Mouse (Mus musculus) lung, embryonic 14.5 days (tissue): ENCODE results near the gene Tmem211. TPM values are rescaled to one million over a fixed set of nuclear protein-coding genes. Genes with fewer than 3 reads are reported as not detected.

Source experiments
- ATAC-seq: fragments of 200-750 bp; cut with Nextera tagmentation; 2 replicates; pipeline ENCODE4 v1.8.0; 2017; ENCODE audit warnings: mild to moderate bottlenecking, moderate TSS enrichment, moderate library complexity; ENCODE audit not compliant: insufficient read depth
- DNase-seq: peaks from one replicate; pipeline ENCODE4 v3.0.0-alpha.2; 2015
- H3K27ac ChIP-seq: fragments of 300-500 bp; sonication (generic); 2 replicates; pipeline ENCODE4 v1.5.1; 2014; ENCODE audit warnings: low read depth, mild to moderate bottlenecking, moderate library complexity
- H3K27me3 ChIP-seq: fragments of 300-500 bp; sonication (generic); 2 replicates; pipeline ENCODE4 v1.6.1; 2014; ENCODE audit warnings: low read length, control low read depth; ENCODE audit not compliant: insufficient read depth
- H3K36me3 ChIP-seq: fragments of 300-500 bp; sonication (generic); 2 replicates; pipeline ENCODE4 v1.6.1; 2014; ENCODE audit warnings: control low read depth; ENCODE audit not compliant: insufficient read depth
- H3K4me1 ChIP-seq: fragments of 300-500 bp; sonication (generic); 2 replicates; pipeline ENCODE4 v1.6.1; 2014; ENCODE audit warnings: antibody characterized with exemption, control low read depth; ENCODE audit not compliant: insufficient read depth
- H3K4me2 ChIP-seq: fragments of 300-500 bp; sonication (generic); 2 replicates; pipeline ENCODE4 v1.6.1; 2014; ENCODE audit warnings: mild to moderate bottlenecking
- H3K4me3 ChIP-seq: fragments of 300-500 bp; sonication (generic); 2 replicates; pipeline ENCODE4 v1.5.1; 2014; ENCODE audit warnings: low read depth, low read length
- H3K9ac ChIP-seq: fragments of 300-500 bp; sonication (generic); 2 replicates; pipeline ENCODE4 v1.6.1; 2014
- H3K9me3 ChIP-seq: fragments of 300-500 bp; sonication (generic); 2 replicates; pipeline ENCODE4 v1.6.1; 2016; ENCODE audit warnings: low read depth, low read length, control low read depth
- CTCF ChIP-seq: IDR thresholded peaks from 2 replicates; pipeline ENCODE4 v1.5.1; 2016; ENCODE audit warnings: antibody characterized with exemption, low read depth
- WGBS: fragments of 180-500 bp; shearing (Covaris S2); extraction: QIAGEN DNeasy Blood & Tissue Kit; methylation state at CpG from one replicate; pipeline ENCODE4 v1.1.7; 2014; 5-methylcytosine and 5-hydroxymethylcytosine counted together
- polyA plus RNA-seq: library from polyadenylated mRNA; unstranded; fragments of >200 nt; fragmentation: Nextera tagmentation; extraction: Ambion mirVana; gene quantifications from 2 replicates; pipeline ENCODE4 v1.2.1, GENCODE M21; 2014

The Tmem211 gene
- polyA plus RNA-seq: not detected in 2 replicates

DNA sequence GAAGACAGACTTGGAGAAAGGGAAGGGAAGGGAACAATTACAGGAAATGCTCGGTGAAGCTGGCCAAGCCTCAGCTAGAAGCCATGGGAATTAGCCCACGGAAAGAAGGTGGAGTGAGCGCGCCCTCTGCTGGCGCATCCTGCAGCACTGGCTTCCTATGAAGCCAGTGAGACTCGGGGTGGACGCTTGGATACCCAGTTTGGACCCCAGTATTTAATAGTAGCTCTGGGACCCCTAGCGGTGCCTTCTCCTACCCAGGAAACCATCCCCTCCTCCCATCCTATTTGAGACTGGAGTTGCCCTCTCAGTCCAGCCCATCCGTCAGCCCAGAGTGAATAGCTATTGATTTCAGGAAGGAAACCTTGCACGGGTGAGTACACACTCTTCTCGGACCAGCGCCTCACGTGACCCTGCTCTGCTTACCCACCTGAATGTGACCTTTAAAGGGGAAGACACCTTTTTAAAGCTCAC is at the start of gene Tmem211:
TSS of gene Tmem211 (plus strand) at position 278 of the 471 bp plus-strand sequence.
- Histone ChIP-seq H3K36me3 (no peaks in the 10 kb centered on the region), H3K4me3 (peak within 1 kb of the TSS; percentile 19), H3K9me3 (no peaks in the 10 kb centered on the region), H3K27me3 (no peaks in the 10 kb centered on the region), H3K4me1 (peaks cover 6% of the 10 kb centered on the region; the same call in 1 of the 2 replicates), H3K27ac (peak within 1 kb of the TSS; percentile 54; the same call in 1 of the 2 replicates), H3K4me2 (peak within 1 kb of the TSS; percentile 57), H3K9ac (peak within 1 kb of the TSS; percentile 29)
- TF ChIP-seq CTCF: peak; percentile 97
- peak; percentile 97 for DNase-seq
- 1% methylated on average over 13 of the region's 13 CpGs for WGBS
- ATAC-seq: peak; percentile 76

GRCm38 (mm10) chr5:113179451-113179842 is 47.3 kb upstream of the Tmem211 start:
- Histone ChIP-seq H3K27me3 (no peaks in the 10 kb centered on the region), H3K4me3 (peak overlapping the region; percentile 26), H3K9me3 (no peaks in the 10 kb centered on the region), H3K27ac (peak overlapping the region; percentile 93; the same call in 1 of the 2 replicates), H3K9ac (peak overlapping the region; percentile 42), H3K4me2 (peak overlapping the region; percentile 58), H3K4me1 (no peaks in the 10 kb centered on the region; the same call in 1 of the 2 replicates), H3K36me3 (no peaks in the 10 kb centered on the region)
- no peak for DNase-seq
- ATAC-seq: no peak
- WGBS: 7% methylated on average over 5 of the region's 9 CpGs
- no peak for TF ChIP-seq CTCF

- DNase-seq (peak; percentile 97), ATAC-seq (peak; percentile 83)
- peak overlapping the region; percentile 42 for H3K9ac ChIP-seq
- peak; percentile 95 for TF ChIP-seq CTCF
- H3K27me3 ChIP-seq: no peaks in the 10 kb centered on the region
- H3K4me2 ChIP-seq: peak overlapping the region; percentile 58
- peak overlapping the region; percentile 26 for H3K4me3 ChIP-seq
- no peaks in the 10 kb centered on the region; the same call in 1 of the 2 replicates for H3K4me1 ChIP-seq
- peak overlapping the region; percentile 93 for H3K27ac ChIP-seq
- no peaks in the 10 kb centered on the region for H3K36me3 ChIP-seq
- H3K9me3 ChIP-seq: no peaks in the 10 kb centered on the region
- 2% methylated on average over 30 of the region's 30 CpGs for WGBS
These were observed 46.6 kb upstream of the Tmem211 start for GRCm38 (mm10) chr5:113179843-113180682.

DNA sequence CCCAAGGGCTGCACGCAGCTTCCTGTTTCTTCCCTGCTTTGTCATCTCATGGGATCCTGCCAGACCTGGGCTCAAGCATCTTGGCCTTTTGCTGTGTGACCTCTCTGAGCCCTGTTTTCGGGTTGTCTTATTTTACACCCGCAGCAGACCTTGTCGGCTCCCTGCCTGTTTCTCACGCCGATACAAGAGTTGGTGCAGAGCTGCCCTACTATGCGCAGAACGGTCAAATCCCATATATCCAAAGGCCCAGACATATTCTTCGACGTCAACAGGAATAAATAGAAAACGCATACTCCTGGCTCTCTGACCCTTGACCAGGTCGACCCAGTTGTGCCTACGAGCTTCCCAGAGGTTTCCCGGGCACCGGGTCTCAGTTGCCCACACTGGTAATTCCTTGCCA is 46.0 kb upstream of the Tmem211 start:
- peak overlapping the region; percentile 42; the same call in 1 of the 2 replicates for H3K9ac ChIP-seq
- ATAC-seq (no peak), DNase-seq (no peak)
- peak overlapping the region; percentile 58 for H3K4me2 ChIP-seq
- WGBS: 77% methylated on average over 15 of the region's 15 CpGs
- H3K4me3 ChIP-seq: peak overlapping the region; percentile 26
- H3K4me1 ChIP-seq: no peaks in the 10 kb centered on the region; the same call in 1 of the 2 replicates
- H3K36me3 ChIP-seq: no peaks in the 10 kb centered on the region
- no peak for TF ChIP-seq CTCF
- no peaks in the 10 kb centered on the region for H3K27me3 ChIP-seq
- H3K27ac ChIP-seq: peak overlapping the region; percentile 93
- H3K9me3 ChIP-seq: no peaks in the 10 kb centered on the region

DNA sequence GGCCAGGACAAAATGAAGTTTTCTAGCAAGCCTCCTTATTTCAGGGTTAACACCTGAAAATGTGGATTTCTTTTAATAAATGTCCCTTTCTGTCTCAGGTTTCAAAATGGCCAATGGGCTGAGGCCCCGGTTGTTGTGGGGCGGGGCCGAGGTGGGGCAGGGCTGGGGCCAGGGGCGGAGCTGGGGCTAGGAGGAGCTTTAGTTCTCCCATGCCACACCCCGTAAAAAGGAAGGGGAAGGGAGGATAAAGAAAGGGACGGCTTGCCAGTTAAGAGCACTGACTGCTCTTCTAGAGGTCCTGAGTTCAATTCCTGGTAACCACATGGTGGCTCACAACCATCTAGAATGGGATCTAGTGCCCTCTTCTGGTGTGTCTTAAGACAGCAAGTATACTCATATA is 45.3 kb upstream of the Tmem211 start:
- Histone ChIP-seq H3K36me3 (no peaks in the 10 kb centered on the region), H3K9me3 (no peaks in the 10 kb centered on the region), H3K4me1 (no peaks in the 10 kb centered on the region; the same call in 1 of the 2 replicates), H3K27ac (no peak overlapping the region), H3K4me2 (no peak overlapping the region), H3K27me3 (no peaks in the 10 kb centered on the region), H3K4me3 (no peak overlapping the region), H3K9ac (no peak overlapping the region)
- TF ChIP-seq CTCF: 0 out of 2 replicates have a peak, but pooled peaks have one; percentile 21
- WGBS: 32% methylated on average over 6 of the region's 6 CpGs
- no peak for ATAC-seq
- peak; percentile 31 for DNase-seq

GRCm38 (mm10) chr5:113190558-113190957 is 36.2 kb upstream of the Tmem211 start:
- H3K9ac ChIP-seq: no peak overlapping the region
- WGBS: 48% methylated on average over 14 of the region's 14 CpGs
- no peak for TF ChIP-seq CTCF

GRCm38 (mm10) chr5:113191901-113192300 is 34.8 kb upstream of the Tmem211 start:
- H3K4me1 ChIP-seq: no peaks in the 10 kb centered on the region
- TF ChIP-seq CTCF: no peak
- H3K4me3 ChIP-seq: no peak overlapping the region
- H3K9ac ChIP-seq: no peak overlapping the region
- ATAC-seq: no peak
- H3K27me3 ChIP-seq: no peaks in the 10 kb centered on the region
- no peak for DNase-seq
- no peak overlapping the region for H3K27ac ChIP-seq
- peaks cover 13% of the 10 kb centered on the region; the same call in 1 of the 2 replicates for H3K36me3 ChIP-seq
- WGBS: 74% methylated on average over 14 of the region's 14 CpGs
- no peaks in the 10 kb centered on the region for H3K9me3 ChIP-seq
- no peak overlapping the region for H3K4me2 ChIP-seq

More at GRCm38 (mm10) chr5:113190558-113190957, 36.2 kb upstream of the Tmem211 start:
- no peak overlapping the region for H3K4me2 ChIP-seq
- no peaks in the 10 kb centered on the region for H3K4me1 ChIP-seq
- no peak for DNase-seq
- no peak for ATAC-seq
- H3K27ac ChIP-seq: no peak overlapping the region
- no peaks in the 10 kb centered on the region for H3K27me3 ChIP-seq
- H3K4me3 ChIP-seq: no peak overlapping the region
- no peaks in the 10 kb centered on the region for H3K9me3 ChIP-seq
- peaks cover 13% of the 10 kb centered on the region; the same call in 1 of the 2 replicates for H3K36me3 ChIP-seq
